Mouse (Mus musculus) cerebellum, adult 2 months (tissue): Measurements from ENCODE around the gene Sdhaf1. TPM values are rescaled to one million over a fixed set of nuclear protein-coding genes. Genes with fewer than 3 reads are reported as not detected.

Source experiments
- DNase-seq, 2 experiments: peaks; one replicate each; pipeline ENCODE4 v3.0.0; 2021
- H3K27ac ChIP-seq: fragments of 200-500 bp; 2 replicates; pipeline ENCODE4 v1.5.1; 2012; ENCODE audit warnings: low read length, control low read depth, inconsistent platforms; ENCODE audit not compliant: insufficient read depth
- H3K27me3 ChIP-seq: fragments of 200-500 bp; 2 replicates; pipeline ENCODE4 v1.6.1; 2012; ENCODE audit warnings: inconsistent platforms, mild to moderate bottlenecking, low read length, moderate library complexity; ENCODE audit not compliant: control insufficient read depth, insufficient read depth
- H3K4me1 ChIP-seq: fragments of 200-500 bp; 2 replicates; pipeline ENCODE4 v1.6.1; 2011; ENCODE audit warnings: low read length; ENCODE audit not compliant: control insufficient read depth, insufficient read depth
- H3K4me3 ChIP-seq: fragments of 200-500 bp; replicated peaks from 2 replicates; pipeline ENCODE3; 2011; ENCODE audit warnings: mild to moderate bottlenecking, low read depth, low read length, control low read depth; ENCODE audit not compliant: insufficient read depth
- CTCF ChIP-seq: fragments of 200-500 bp; IDR thresholded peaks from 2 replicates; pipeline ENCODE4 v1.5.1; 2011; ENCODE audit warnings: low read depth, mild to moderate bottlenecking, control low read depth, low read length, moderate library complexity, borderline replicate concordance; ENCODE audit not compliant: insufficient read depth
- POLR2A ChIP-seq: fragments of 200-500 bp; IDR thresholded peaks from 2 replicates; pipeline ENCODE4 v1.6.1; 2011; ENCODE audit warnings: low read length, control low read depth, borderline replicate concordance; ENCODE audit not compliant: insufficient read depth
- WGBS: fragments of 180-500 bp; shearing (Covaris S2); methylation state at CpG from one replicate; pipeline ENCODE4 v1.1.7; 2018; 5-methylcytosine and 5-hydroxymethylcytosine counted together
- polyA plus RNA-seq: library from polyadenylated mRNA; depleted of rRNA; stranded (reverse); fragments of >200 nt; gene quantifications from 2 replicates; pipeline ENCODE4 v1.2.3, GENCODE M21; 2012

The Sdhaf1 gene
- polyA plus RNA-seq, 1 experiment: 21.9 TPM

- H3K27ac ChIP-seq: peak overlapping the region; percentile 97
- TF ChIP-seq CTCF: 0 out of 2 replicates have a peak, but pooled peaks have one; percentile 9
- no peak for TF ChIP-seq POLR2A
- H3K4me3 ChIP-seq: peak overlapping the region; percentile 40
- H3K27me3 ChIP-seq: no peaks in the 10 kb centered on the region
- 2% methylated on average over 10 of the region's 10 CpGs for WGBS
- peak; percentile 95 to 98 for DNase-seq
- peaks cover 38% of the 10 kb centered on the region for H3K4me1 ChIP-seq
These were observed 28.6 kb downstream of the Sdhaf1 start for GRCm38 (mm10) chr7:30295103-30295502.

- no peaks in the 10 kb centered on the region for H3K27me3 ChIP-seq
- 17% methylated on average over 5 of the region's 5 CpGs for WGBS
- DNase-seq: peak; percentile 50 to 57
- H3K4me1 ChIP-seq: peaks cover 38% of the 10 kb centered on the region
- H3K27ac ChIP-seq: peak overlapping the region; percentile 97
- TF ChIP-seq POLR2A (no peak), CTCF (no peak)
- H3K4me3 ChIP-seq: peak overlapping the region; percentile 45
These were observed 29.4 kb downstream of the Sdhaf1 start for GRCm38 (mm10) chr7:30294296-30294695.

- TF ChIP-seq CTCF (no peak), POLR2A (no peak)
- Histone ChIP-seq H3K27me3 (no peaks in the 10 kb centered on the region), H3K27ac (peak overlapping the region; percentile 97), H3K4me1 (peaks cover 41% of the 10 kb centered on the region), H3K4me3 (peak overlapping the region; percentile 45)
- DNase-seq: peak in 1 of 2 experiments; percentile 64
- WGBS: 5% methylated on average over 13 of the region's 13 CpGs
These were observed 29.9 kb downstream of the Sdhaf1 start for GRCm38 (mm10) chr7:30293795-30294194.

- TF ChIP-seq POLR2A: peak; percentile 99
- TF ChIP-seq CTCF: no peak
- peaks cover 48% of the 10 kb centered on the region for H3K4me1 ChIP-seq
- H3K27me3 ChIP-seq: no peaks in the 10 kb centered on the region
- peak; percentile 91 to 94 for DNase-seq
- 4% methylated on average over 35 of the region's 35 CpGs for WGBS
- peak within 1 kb of the TSS; percentile 96 for H3K27ac ChIP-seq
- peak within 1 kb of the TSS; percentile 100 for H3K4me3 ChIP-seq
These were observed 32.2 kb downstream of the Sdhaf1 start, which contains the start of gene Clip3 for GRCm38 (mm10) chr7:30291215-30292131. Clip3 (plus strand) TSS chr7:30291728.

- peak; percentile 36 to 39 for DNase-seq
- Histone ChIP-seq H3K4me3 (no peak overlapping the region), H3K27me3 (no peaks in the 10 kb centered on the region), H3K4me1 (peaks cover 43% of the 10 kb centered on the region), H3K27ac (peak overlapping the region; percentile 96)
- no peak for TF ChIP-seq CTCF
- WGBS: 62% methylated on average over 10 of the region's 10 CpGs
These were observed 33.8 kb downstream of the Sdhaf1 start for GRCm38 (mm10) chr7:30289714-30290399.

GRCm38 (mm10) chr7:30289071-30289713, 34.5 kb downstream of the Sdhaf1 start:
- H3K4me1 ChIP-seq: peaks cover 38% of the 10 kb centered on the region
- H3K27me3 ChIP-seq: no peaks in the 10 kb centered on the region
- H3K4me3 ChIP-seq: no peak overlapping the region
- peak overlapping the region; percentile 24; the same call in 1 of the 2 replicates for H3K27ac ChIP-seq
- peak; percentile 26 to 31 for DNase-seq
- 72% methylated on average over 7 of the region's 7 CpGs for WGBS
- no peak for TF ChIP-seq POLR2A

- 29% methylated on average over 6 of the region's 6 CpGs for WGBS
- peak; percentile 53 to 70 for DNase-seq
- peak overlapping the region; percentile 51; the same call in 1 of the 2 replicates for H3K27ac ChIP-seq
- no peaks in the 10 kb centered on the region for H3K27me3 ChIP-seq
- peaks cover 35% of the 10 kb centered on the region for H3K4me1 ChIP-seq
- TF ChIP-seq CTCF: no peak
- no peak for TF ChIP-seq POLR2A
- no peak overlapping the region for H3K4me3 ChIP-seq
These were observed 35.6 kb downstream of the Sdhaf1 start for GRCm38 (mm10) chr7:30288046-30288445.
